Mouse (Mus musculus): Measurements from ENCODE around the gene Ccdc189. TPM values are rescaled to one million over a fixed set of nuclear protein-coding genes. Genes with fewer than 3 reads are reported as not detected.
"Not testable (repeated sequence)": the region's sequence is repeated elsewhere in the genome, so short reads cannot be mapped to it uniquely, and the experiment has no call there.

Gene Ccdc189
- 2.6 and 6.3 TPM in 2 replicates for total RNA-seq (2015)
- 2.5 and 11.0 TPM in 2 replicates for total RNA-seq (2017)

GRCm38 (mm10) chr7:127588011-127588871 lies at the start of gene Ccdc189, which contains the start of gene Rnf40:
Gene Ccdc189 (minus strand): TSS chr7:127588595.
Gene Rnf40 (plus strand): TSS chr7:127588767.
- ATAC-seq (ENCODE audit: poor library complexity, severe bottlenecking): peak; percentile 86

DNA sequence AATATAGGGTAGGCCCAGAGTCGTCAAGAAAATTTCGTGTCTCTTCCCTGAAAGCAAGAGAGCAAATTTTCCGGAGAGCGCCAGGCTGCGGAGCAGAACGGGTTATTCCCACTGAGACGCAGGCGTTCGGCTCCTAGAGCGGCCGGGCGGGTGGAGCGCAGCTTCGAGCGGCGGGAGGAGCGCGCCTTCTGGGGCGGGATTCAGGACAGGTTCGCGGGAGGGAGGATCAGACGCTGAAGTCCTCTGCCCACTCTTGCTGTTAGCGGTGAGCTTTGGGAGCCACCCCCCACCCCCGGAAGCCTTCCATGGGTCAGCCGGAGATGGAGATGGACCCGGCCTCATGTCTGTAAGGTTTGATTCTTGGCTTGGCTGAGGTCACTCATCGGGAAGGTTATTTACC lies 48.6 kb upstream of the Ccdc189 start:
- no peak for ATAC-seq (ENCODE audit: poor library complexity, severe bottlenecking)

DNA sequence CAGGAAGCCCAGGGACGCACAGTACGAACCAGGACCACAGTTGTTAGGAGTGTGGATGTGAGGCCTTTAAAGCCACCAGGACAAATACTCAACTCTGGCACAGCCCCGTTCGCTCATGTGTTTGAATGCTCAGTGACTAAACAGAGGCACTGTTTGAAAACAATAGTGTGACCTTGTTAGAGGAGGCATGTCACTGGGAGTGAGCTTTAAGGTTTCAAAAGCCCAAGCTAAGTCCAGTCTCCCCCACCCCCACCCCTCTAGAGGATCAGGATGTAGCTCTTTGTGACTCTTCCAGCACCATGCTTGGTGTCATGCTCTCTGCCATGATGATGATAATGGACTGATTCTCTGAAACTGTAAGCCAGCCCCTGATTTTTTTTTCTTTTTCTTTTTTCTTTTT lies 43.0 kb upstream of the Ccdc189 start:
- no peak for ATAC-seq (ENCODE audit: poor library complexity, severe bottlenecking)

- no peak for ATAC-seq (ENCODE audit: poor library complexity, severe bottlenecking)
Measured at GRCm38 (mm10) chr7:127628646-127629045, 40.3 kb upstream of the Ccdc189 start.

- ATAC-seq (ENCODE audit: poor library complexity, severe bottlenecking): no peak
Measured at GRCm38 (mm10) chr7:127626471-127626870, 38.1 kb upstream of the Ccdc189 start.

- ATAC-seq (ENCODE audit: poor library complexity, severe bottlenecking): no peak
Measured at GRCm38 (mm10) chr7:127626039-127626438, 37.6 kb upstream of the Ccdc189 start.

DNA sequence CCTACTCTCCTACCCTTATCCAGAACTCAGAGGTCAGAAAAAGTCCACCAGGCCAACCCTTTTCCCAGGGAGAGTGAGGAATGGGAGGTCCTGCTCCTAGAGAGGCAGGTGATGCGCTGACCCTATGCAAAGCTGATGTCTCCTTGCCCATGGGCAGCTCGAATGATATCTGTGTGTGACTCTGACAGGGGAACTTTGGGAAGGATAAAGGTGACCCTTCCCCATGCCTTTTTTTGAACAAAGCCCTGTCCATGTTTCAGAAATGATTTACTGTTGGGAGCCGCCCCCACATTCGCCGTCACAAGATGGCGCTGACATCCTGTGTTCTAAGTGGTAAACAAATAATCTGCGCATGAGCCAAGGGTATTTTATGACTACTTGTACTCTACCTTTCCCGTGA lies 30.0 kb upstream of the Ccdc189 start:
- not testable (repeated sequence) for ATAC-seq (ENCODE audit: poor library complexity, severe bottlenecking)

DNA sequence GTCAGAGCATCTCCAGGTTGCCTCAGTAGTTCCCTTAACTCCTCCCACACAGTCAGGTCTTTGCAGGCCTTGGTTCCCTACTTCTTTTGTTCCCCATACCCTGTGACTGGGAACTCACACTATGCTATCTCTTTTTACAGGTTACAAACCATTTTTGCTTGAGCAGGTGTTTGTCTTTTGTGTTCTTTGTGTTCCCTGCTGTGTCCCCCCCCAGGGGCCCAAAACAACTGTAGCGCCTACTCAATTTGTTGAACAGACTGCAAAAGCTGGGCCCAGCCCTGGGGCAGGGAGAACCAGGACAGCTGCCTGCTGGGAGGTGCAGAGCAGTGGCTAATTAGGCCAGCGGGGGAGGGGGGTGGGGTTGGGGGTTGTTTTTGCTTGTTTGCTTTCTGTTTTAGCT lies 29.6 kb upstream of the Ccdc189 start:
- ATAC-seq (ENCODE audit: poor library complexity, severe bottlenecking): no peak

- ATAC-seq (ENCODE audit: poor library complexity, severe bottlenecking): no peak
Measured at GRCm38 (mm10) chr7:127616881-127617280, 28.5 kb upstream of the Ccdc189 start.

DNA sequence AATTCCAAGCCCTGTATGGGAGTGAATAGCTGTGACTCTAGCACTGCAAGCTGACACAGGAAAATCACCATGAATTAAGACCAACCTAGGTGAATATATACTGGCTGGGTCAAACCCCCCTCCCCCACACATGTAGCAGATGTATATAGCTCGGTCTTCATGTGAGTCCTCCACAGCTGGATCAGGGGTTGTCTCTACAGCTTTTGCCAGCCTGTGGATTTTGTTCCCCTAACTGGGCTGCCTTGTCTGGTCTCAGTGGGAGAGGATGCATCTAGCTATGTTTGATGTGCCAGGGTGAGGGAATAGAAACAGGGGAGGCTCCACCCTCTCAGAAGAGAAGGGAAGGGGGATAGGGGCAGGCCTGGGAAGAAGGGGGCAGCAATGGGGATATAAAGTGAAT lies 27.9 kb upstream of the Ccdc189 start:
- ATAC-seq (ENCODE audit: poor library complexity, severe bottlenecking): no peak

DNA sequence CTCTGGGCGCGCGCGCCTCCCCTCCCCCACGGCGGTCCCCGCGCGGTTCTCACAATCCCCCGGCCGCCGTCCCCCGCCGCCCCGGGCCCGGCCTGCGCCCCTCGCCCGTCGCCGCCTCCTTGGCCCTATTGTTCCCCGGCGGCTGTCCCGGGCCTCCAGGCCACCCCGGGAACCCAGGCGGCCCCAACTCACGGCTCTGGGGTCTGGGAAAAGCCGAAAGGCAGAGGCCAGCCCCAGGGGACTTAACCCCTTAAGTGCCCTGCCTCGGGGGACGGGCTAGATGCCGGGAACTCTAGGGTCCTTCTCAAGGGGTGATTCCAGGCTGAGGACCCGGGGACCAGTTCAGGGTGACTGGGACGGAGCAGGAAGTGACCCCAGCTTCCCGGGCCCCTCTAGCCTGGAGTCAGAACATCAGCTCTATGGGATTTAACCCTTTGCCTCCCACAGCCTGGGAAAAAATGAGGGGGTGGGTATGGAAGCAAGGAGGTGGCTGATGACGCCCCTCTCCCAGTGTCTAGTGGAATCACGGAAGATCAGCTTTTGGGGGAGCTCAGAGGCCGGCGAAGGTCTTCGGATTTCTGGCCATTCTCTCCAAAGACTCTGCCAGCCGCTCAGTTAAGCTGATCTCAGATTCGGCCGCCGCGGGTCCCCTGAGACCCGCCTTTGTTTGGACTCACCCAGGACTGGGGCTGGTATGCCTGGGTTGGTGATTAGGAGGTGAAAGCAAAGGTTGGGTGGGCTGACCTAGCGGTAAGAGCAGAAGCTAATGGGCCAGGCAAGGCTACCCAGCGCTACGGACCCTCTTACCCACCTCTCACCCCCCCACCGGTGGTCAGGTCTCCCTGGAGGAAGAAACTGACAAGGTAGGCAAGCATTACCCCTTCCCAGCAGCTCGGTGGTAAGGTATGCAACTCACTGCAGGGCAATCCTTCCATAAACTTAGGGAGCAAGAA lies 26.8 kb upstream of the Ccdc189 start, which contains the start of gene Zfp629:
TSS of gene Zfp629 (minus strand) at position 907 of the 953 bp plus-strand sequence.
- ATAC-seq (ENCODE audit: poor library complexity, severe bottlenecking): peak; percentile 41

GRCm38 (mm10) chr7:127614511-127614890 lies 26.1 kb upstream of the Ccdc189 start:
- ATAC-seq (ENCODE audit: poor library complexity, severe bottlenecking): peak; percentile 50

DNA sequence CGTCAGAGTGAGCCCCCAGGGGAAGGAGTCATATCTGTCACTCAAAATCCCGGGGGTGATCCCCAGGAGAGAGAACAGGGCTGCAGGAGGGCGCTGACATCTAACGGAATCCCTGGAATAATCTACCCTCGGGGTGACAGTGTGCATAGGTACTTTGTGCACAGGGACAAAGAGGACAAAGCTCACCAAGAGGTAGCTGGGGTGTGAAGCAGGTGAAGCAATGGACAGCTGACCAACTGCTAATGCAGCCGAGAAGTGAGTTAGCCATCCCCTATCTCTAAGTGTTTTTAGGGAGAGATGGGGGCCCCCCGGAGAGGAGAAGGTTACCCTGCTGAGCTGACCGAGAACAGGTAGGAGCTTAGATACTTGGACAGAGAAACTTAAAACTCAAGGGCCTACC lies 25.7 kb upstream of the Ccdc189 start:
- ATAC-seq (ENCODE audit: poor library complexity, severe bottlenecking): no peak

- ATAC-seq (ENCODE audit: poor library complexity, severe bottlenecking): no peak
Measured at GRCm38 (mm10) chr7:127613501-127613900, 25.1 kb upstream of the Ccdc189 start.

GRCm38 (mm10) chr7:127611561-127611960 lies 23.2 kb upstream of the Ccdc189 start:
- ATAC-seq (ENCODE audit: poor library complexity, severe bottlenecking): no peak

DNA sequence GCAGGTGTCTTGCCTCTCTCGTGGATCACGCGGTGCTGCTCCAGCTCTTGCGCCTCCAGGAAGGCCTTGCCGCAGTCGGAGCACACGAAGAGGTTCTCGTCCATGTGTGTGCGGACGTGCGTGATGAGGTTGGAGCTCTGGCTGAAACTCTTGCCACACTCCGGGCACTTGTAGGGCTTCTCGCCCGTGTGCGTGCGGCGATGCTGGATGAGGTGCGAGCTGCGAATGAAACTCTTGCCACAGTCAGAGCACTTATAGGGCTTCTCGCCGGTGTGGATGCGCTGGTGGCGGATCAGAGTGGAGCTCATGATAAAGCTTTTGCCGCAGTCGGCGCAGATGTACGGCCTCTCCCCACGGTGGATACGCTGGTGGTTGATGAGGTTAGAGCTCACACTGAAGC lies 22.6 kb upstream of the Ccdc189 start:
- no peak for ATAC-seq (ENCODE audit: poor library complexity, severe bottlenecking)

DNA sequence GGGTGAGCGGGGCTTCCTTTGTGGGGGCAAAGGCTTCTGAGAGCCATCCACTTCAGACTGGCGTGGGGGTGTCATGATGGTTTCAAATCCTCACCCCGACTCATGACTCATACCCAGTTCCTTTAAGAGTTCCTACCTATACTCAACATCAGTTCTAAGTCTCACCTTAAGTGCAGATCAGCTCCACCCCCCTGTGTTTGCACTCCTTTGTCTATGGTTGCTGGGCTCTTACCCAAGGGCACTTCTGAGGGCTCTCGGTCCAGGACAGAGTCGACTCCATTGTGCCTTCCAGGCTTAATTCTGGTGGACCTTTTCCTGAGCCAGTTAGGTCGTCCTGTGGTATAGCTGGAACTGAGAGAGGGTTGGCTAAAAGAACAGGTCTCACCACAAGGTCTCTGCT lies 18.8 kb upstream of the Ccdc189 start:
- ATAC-seq (ENCODE audit: poor library complexity, severe bottlenecking): no peak

DNA sequence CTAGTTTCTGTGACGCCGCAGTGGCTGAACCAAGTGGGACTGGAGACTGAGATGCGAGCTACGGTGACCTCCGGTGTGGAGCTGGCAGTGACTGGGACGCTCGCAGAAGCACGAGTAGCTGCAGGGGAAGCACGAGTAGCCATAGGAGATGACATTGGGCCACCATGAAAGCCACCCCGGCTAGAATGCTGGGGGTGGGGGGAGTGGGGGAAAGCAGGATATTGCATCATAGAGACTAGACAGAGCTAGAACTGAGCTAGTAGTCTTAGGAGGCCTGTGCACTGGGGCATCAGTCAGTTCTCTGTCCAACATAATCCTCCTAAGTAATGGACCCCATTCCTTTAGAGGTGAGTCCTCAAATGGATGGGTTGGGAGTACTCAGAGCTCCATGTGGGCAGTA lies 15.9 kb upstream of the Ccdc189 start:
- no peak for ATAC-seq (ENCODE audit: poor library complexity, severe bottlenecking)

GRCm38 (mm10) chr7:127602903-127603302 lies 14.5 kb upstream of the Ccdc189 start:
- ATAC-seq (ENCODE audit: poor library complexity, severe bottlenecking): no peak

DNA sequence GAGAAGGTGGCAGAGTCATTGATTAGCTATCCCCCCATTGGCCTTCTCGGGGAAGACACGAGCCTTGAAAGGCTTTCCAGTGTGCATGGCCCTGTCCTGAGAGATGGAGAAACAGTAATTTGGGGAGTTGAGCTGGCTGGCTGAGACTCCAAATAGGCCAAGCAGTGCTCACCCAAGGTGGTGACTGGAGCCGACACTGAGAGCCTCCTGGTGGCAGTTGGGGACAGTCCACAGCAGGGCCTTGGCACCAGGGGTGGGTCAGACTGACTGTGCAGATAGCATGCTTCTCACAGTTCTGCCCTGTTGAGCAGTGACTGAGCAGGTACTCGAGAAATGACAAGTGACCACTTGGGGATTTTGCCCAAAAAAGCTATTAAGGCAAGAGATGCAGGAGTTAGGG lies 13.3 kb upstream of the Ccdc189 start:
- ATAC-seq (ENCODE audit: poor library complexity, severe bottlenecking): no peak

DNA sequence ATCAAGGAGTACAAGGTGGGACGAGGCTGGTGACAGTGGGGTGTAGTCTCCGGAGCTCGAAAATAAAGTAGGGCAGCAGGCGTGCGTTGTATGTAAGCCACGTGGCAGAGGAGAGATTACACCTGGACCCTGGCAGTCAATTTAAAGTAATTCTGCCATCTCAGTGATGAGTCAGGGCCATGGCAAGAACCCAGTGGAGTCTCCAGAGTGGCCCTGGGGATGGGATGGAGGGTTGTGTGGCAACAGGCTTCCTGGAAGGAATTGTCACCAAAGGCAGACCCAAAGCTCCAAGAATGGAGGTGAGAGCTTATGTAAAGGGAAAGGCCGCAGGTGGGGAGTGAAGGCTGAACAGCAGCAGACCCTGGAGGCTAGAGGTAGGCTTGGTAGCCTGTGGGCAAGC lies 12.2 kb upstream of the Ccdc189 start:
- no peak for ATAC-seq (ENCODE audit: poor library complexity, severe bottlenecking)
